Mouse (Mus musculus) MEL (cell line): ENCODE measurements at regions not wholly inside any gene's neighbourhood (a gene's known extent, or its start where the extent isn't known, plus 50 kb on each side); places are given as distances from the start of the nearest gene placed in this dataset.

Experiments used
- DNase-seq: peaks from one replicate; pipeline ENCODE4 v3.0.0; 2011; ENCODE audit warnings: low read depth, low spot score
- H3K27ac ChIP-seq: 2 replicates; pipeline ENCODE4 v1.5.1; 2012; ENCODE audit warnings: low read depth, mild to moderate bottlenecking, control low read depth, low read length, moderate library complexity; ENCODE audit not compliant: control insufficient read depth
- H3K27me3 ChIP-seq, 2 experiments: fragments of 150-350 bp in 1 of 2; sonication (generic) in 1 of 2; 2 replicates each; pipeline ENCODE4 v1.6.1; 2012; ENCODE audit warnings: low read length in 2 of 2, mild to moderate bottlenecking in 2 of 2, improper control_type of control experiment in 1 of 2, moderate library complexity in 1 of 2; ENCODE audit not compliant: insufficient read depth in 2 of 2, control insufficient read depth in 1 of 2
- H3K36me3 ChIP-seq, 2 experiments: 2 replicates each; pipeline ENCODE4 v1.6.1; 2012 to 2014; ENCODE audit warnings: low read length in 2 of 2, improper control_type of control experiment in 1 of 2, inconsistent platforms in 1 of 2, mild to moderate bottlenecking in 1 of 2; ENCODE audit not compliant: insufficient read depth in 2 of 2, control insufficient read depth in 1 of 2
- H3K4me1 ChIP-seq, 2 experiments: fragments of 150-350 bp in 1 of 2; sonication (generic) in 1 of 2; 2 replicates each; pipeline ENCODE4 v1.6.1; 2012; ENCODE audit warnings: low read length in 2 of 2, improper control_type of control experiment in 1 of 2, mild to moderate bottlenecking in 1 of 2; ENCODE audit not compliant: insufficient read depth in 2 of 2, control insufficient read depth in 1 of 2
- H3K4me3 ChIP-seq, 2 experiments: fragments of 150-350 bp in 1 of 2; sonication (generic) in 1 of 2; 2 replicates each; pipeline ENCODE4 v1.5.1; 2012; ENCODE audit warnings: low read depth in 2 of 2, low read length in 2 of 2, mild to moderate bottlenecking in 2 of 2, moderate library complexity in 2 of 2, control low read depth in 1 of 2, improper control_type of control experiment in 1 of 2; ENCODE audit not compliant: control insufficient read depth in 1 of 2, insufficient read depth in 1 of 2
- H3K79me2 ChIP-seq: 2 replicates; pipeline ENCODE4 v1.6.1; 2012; ENCODE audit warnings: mild to moderate bottlenecking, low read length, moderate library complexity; ENCODE audit not compliant: control insufficient read depth, poor library complexity, insufficient read depth
- H3K9ac ChIP-seq: 2 replicates; pipeline ENCODE4 v1.6.1; 2012; ENCODE audit warnings: low read depth, mild to moderate bottlenecking, control low read depth, low read length, moderate library complexity; ENCODE audit not compliant: control insufficient read depth, poor library complexity, severe bottlenecking
- H3K9me3 ChIP-seq: fragments of 150-350 bp; sonication (generic); replicated peaks from 2 replicates; pipeline ENCODE4 v1.6.1; 2012; ENCODE audit warnings: mild to moderate bottlenecking, low read length, improper control_type of control experiment, moderate library complexity; ENCODE audit not compliant: insufficient read depth
- BHLHE40 ChIP-seq: IDR thresholded peaks from 2 replicates; pipeline ENCODE4 v1.6.1; 2012; ENCODE audit warnings: low read depth, mild to moderate bottlenecking, inconsistent platforms, low read length, improper control_type of control experiment, borderline replicate concordance
- CTCF ChIP-seq, 3 experiments: IDR thresholded peaks in 2 of 3; conservative IDR thresholded peaks in 1 of 3; 2 replicates each; pipeline ENCODE4 v1.5.1; 2011 to 2012; ENCODE audit warnings: low read length in 3 of 3, low read depth in 2 of 3, mild to moderate bottlenecking in 2 of 3, improper control_type of control experiment in 1 of 3, inconsistent platforms in 1 of 3, mixed read lengths in 1 of 3, moderate library complexity in 1 of 3; ENCODE audit not compliant: control insufficient read depth in 1 of 3, insufficient read depth in 1 of 3, poor library complexity in 1 of 3, severe bottlenecking in 1 of 3
- E2F4 ChIP-seq: IDR thresholded peaks from 2 replicates; pipeline ENCODE4 v1.6.1; 2011; ENCODE audit warnings: low read depth, low read length, improper control_type of control experiment, borderline replicate concordance
- MAFK ChIP-seq: IDR thresholded peaks from 2 replicates; pipeline ENCODE4 v1.6.1; 2011; ENCODE audit warnings: low read depth, mild to moderate bottlenecking, low read length, improper control_type of control experiment, borderline replicate concordance
- MAZ ChIP-seq: IDR thresholded peaks from 2 replicates; pipeline ENCODE4 v1.6.1; 2012; ENCODE audit warnings: low read depth, mild to moderate bottlenecking, inconsistent platforms, low read length, improper control_type of control experiment
- MXI1 ChIP-seq: IDR thresholded peaks from 2 replicates; pipeline ENCODE4 v1.6.1; 2011; ENCODE audit warnings: mild to moderate bottlenecking, low read depth, low read length, improper control_type of control experiment
- NRF1 ChIP-seq: IDR thresholded peaks from 2 replicates; pipeline ENCODE4 v1.6.1; 2014; ENCODE audit warnings: low read depth, mild to moderate bottlenecking, inconsistent platforms, low read length, improper control_type of control experiment, moderate library complexity; ENCODE audit not compliant: poor library complexity, insufficient read depth, severe bottlenecking
- POLR2A ChIP-seq, 2 experiments: IDR thresholded peaks; 2 replicates each; pipeline ENCODE4 v1.6.1; 2011 to 2012; ENCODE audit warnings: low read length in 2 of 2, mild to moderate bottlenecking in 2 of 2, control low read depth in 1 of 2, improper control_type of control experiment in 1 of 2, low read depth in 1 of 2, moderate library complexity in 1 of 2; ENCODE audit not compliant: control insufficient read depth in 1 of 2, insufficient read depth in 1 of 2, poor library complexity in 1 of 2
- POLR2AphosphoS5 ChIP-seq: IDR thresholded peaks from 2 replicates; pipeline ENCODE4 v1.6.1; 2012; ENCODE audit warnings: low read depth, borderline replicate concordance, mild to moderate bottlenecking, inconsistent platforms, low read length, moderate library complexity, mixed read lengths
- SIN3A ChIP-seq: IDR thresholded peaks from 2 replicates; pipeline ENCODE4 v1.6.1; 2012; ENCODE audit warnings: low read length, improper control_type of control experiment, inconsistent platforms
- SMC3 ChIP-seq: IDR thresholded peaks from 2 replicates; pipeline ENCODE4 v1.6.1; 2011; ENCODE audit warnings: low read depth, low read length, improper control_type of control experiment
- USF1 ChIP-seq: IDR thresholded peaks from 2 replicates; pipeline ENCODE4 v1.6.1; 2014; ENCODE audit warnings: low read depth, mild to moderate bottlenecking, inconsistent platforms, low read length, improper control_type of control experiment, moderate library complexity
- ZC3H11A ChIP-seq: IDR thresholded peaks from 2 replicates; pipeline ENCODE4 v1.6.1; 2012; ENCODE audit warnings: low read depth, mild to moderate bottlenecking, inconsistent platforms, low read length, improper control_type of control experiment
- ZKSCAN1 ChIP-seq: IDR thresholded peaks from 2 replicates; pipeline ENCODE4 v1.6.1; 2012; ENCODE audit warnings: low read depth, mild to moderate bottlenecking, inconsistent platforms, low read length, improper control_type of control experiment, moderate library complexity
- ZMIZ1 ChIP-seq: IDR thresholded peaks from 2 replicates; pipeline ENCODE4 v1.6.1; 2012; ENCODE audit warnings: low read depth, mild to moderate bottlenecking, inconsistent platforms, low read length, improper control_type of control experiment, moderate library complexity

DNA sequence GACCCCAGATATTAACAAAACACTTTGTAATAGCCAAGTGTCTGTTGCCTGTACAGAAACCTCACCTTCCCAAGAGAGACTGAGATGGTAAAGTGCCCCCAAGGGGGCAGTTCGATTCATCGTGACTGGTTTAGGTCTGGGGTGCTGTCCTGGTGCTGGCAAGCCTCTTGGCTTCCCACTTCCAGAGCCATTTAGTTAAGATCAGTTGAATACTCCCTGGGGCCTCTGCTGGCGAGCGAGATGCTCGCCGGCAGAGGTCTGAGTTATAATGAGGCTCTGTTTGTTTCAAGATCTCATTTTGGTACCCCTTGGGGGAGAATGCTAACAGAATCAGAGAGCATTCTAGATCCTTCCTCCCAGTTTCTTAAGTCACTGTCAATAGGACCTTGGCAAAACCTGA, 118.7 kb upstream of the Gdf10 start:
- no peak overlapping the region for H3K4me3 ChIP-seq
- H3K79me2 ChIP-seq: no peaks in the 10 kb centered on the region
- no peaks in the 10 kb centered on the region for H3K36me3 ChIP-seq
- H3K27me3 ChIP-seq: no peaks in the 10 kb centered on the region
- TF ChIP-seq CTCF (IDR thresholded peaks at IDR 0.05 in 2 of 3, conservative IDR thresholded peaks at IDR 0.05 in 1 of 3; ENCODE audit: control insufficient read depth in 1 of 3, insufficient read depth in 1 of 3, low read depth in 2 of 3, low read length in 3 of 3, poor library complexity in 1 of 3, severe bottlenecking in 1 of 3) (no peak), POLR2AphosphoS5 (no peak), MAFK (no peak), NRF1 (no peak), SMC3 (no peak), ZKSCAN1 (no peak), MAZ (no peak), MXI1 (no peak)
- no peaks in the 10 kb centered on the region for H3K4me1 ChIP-seq
- no peaks in the 10 kb centered on the region for H3K9me3 ChIP-seq
- H3K27ac ChIP-seq: no peak overlapping the region
- no peak overlapping the region for H3K9ac ChIP-seq
- DNase-seq: no peak

DNA sequence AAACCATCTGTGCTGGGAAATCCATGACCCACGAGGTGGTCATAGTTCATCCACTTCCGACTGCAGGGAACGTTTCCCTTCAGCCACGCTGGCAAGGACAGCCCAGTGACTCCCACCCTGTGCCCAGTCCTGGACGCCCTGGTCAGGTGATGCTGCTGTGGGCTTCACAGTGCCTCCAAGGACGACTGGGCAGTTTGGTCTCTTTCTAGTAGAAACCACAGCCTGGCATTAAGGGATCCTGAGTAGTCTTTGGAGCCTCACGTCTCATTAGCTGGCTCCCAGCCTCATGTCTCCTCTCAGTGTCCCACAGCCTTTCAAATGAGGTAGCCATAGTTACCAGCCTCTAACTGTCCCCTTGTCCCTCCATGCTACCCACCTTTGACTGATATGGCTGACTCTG, 116.2 kb upstream of the Gdf10 start:
- TF ChIP-seq BHLHE40 (no peak), POLR2A (IDR thresholded peaks at IDR 0.05; ENCODE audit: control insufficient read depth in 1 of 2, insufficient read depth in 1 of 2, low read depth in 1 of 2, low read length in 2 of 2, poor library complexity in 1 of 2) (no peak), MAFK (no peak), E2F4 (no peak), USF1 (no peak), SIN3A (no peak), ZMIZ1 (no peak), ZC3H11A (no peak), MXI1 (no peak)
- DNase-seq: no peak
- Histone ChIP-seq H3K9me3 (no peaks in the 10 kb centered on the region), H3K27ac (no peak overlapping the region), H3K79me2 (no peaks in the 10 kb centered on the region), H3K4me3 (no peak overlapping the region), H3K9ac (no peak overlapping the region), H3K4me1 (no peaks in the 10 kb centered on the region), H3K36me3 (no peaks in the 10 kb centered on the region), H3K27me3 (no peaks in the 10 kb centered on the region)
